Mouse (Mus musculus) right cerebral cortex, adult 2 months (tissue): ENCODE measurements around the gene Mbnl2.

Source experiments
- DNase-seq, 2 experiments: peaks; one replicate each; pipeline ENCODE4 v3.0.0; 2021 to 2022; ENCODE audit warnings: low spot score in 2 of 2

Gene Mbnl2

DNA sequence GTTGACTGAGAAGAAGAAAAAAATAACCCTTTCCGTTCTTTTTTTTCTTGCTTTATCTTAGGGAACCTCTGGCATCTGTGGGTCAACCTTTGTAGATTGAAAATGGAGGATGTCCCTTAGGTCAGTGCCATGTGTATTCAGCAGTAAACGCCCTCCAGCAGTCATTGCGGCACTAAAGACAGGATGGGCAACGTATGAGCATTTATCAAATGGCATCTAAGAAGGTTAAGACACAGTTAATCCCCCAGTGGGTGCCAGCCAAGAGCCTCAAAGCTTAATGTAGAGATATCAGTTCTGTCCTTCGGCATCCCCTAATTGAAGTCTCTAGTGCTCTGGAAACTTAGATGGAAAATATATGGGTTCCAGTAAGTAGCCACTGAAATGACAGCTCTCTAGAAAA, 723 bp upstream of the Mbnl2 start:
- no peak for DNase-seq

DNA sequence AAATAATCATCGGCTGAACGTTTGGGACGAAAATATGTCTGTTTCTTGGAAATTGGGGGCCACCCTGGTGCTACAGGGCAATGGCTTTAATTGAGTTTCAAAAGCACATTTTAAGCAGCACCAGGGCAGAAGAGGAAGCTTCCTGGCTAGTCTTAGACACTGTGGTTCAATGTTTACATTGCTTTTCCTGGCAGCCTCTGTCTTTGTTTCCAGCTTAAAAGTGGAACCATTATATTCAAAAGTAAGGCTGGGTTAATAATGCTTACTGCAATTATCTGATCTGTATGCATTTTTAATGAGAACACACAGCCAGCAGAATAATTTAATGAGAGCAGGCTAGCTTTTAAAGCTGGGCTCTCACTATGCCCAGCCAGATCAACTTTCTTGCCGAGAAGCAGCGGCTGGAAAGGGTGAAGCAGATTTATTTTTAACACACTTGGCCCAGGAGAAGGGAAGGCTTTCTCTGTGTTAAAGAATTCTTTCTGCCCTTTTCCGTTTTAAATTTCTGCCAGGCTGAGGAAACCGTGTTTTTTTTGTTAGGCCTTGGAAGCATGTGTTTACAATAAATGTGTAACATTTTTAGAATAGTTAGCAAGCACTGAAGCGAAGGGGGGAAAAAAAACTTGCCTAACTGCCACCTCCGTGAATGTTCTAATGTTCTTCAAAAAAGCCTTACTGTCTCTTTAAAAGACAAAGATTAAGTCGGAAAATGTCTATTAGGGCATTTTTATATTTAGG, 1.0 kb downstream of the Mbnl2 start:
- no peak for DNase-seq

DNA sequence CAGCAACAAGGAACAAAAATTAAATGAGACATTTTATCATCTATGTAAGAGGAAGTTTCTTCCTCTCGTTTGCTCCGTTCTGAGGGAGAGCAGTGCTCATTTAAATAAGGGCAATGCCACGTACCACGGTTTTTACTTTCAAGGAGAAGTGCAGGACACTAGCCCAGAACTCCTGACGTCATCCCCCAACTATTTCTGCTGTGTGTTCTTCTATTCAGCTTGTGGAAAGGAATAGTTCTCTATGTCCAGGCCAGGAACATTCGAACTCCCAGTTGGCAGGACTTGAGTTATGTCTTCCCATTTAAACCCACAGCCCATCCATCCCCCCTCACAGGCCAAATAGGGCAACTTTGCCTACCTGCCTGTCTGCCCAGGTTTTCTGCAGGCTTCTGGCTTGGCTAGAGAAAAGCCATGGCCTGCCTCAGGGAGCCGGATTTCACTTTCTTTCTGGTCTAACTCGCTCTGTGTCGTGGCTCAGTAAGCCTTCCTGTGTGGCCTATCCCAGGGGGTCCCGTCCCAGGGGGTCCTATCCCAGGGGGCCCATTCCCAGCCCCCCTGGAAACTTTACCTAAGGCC, 1.7 kb downstream of the Mbnl2 start:
- DNase-seq, result no peak

DNA sequence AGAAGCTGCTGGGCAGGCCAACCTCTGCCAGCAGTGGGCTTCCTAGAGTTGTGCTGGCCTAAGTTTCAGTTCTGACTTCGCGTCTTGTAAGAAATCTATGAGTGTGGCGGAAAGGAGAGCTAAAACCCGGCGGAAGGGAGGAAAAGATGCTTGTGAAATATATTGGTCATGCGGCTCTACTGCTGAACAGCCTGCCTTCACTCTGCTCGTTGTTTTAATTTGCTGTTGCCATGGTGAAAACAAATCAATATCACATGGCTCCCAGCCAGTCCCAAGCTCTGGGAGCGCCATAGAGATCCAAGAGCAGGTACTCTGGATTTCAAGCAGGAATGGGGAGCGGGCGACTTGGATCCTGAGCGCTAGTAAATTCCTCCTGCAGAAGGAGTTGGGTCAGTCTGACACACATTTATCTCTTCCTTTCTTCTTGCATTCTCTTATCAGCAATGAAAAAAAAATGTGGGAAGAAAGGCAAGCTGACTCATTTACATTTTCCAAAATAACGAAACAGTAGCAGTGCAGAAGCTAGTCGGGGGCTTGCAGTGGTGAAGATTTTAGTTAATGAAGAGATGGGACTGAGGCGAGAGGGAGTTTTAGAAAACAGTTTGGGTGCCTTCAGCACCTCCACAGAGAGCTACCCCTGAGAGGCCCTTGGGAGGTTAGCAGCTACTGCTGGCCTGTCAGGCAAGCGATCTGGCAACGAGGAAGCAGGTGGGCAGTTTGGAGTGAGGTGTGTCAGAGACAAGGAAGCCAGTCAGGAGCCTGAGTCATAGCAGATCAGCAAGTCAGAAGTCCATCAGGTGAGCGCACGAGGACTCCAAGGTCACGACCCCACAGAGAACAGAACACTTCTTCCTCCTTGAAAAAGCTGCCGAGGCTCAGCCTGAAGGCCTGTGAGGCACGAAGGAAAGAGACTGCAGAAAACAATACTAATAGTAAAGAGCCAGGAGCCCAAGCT, 3.1 kb downstream of the Mbnl2 start:
- DNase-seq, result no peak

DNA sequence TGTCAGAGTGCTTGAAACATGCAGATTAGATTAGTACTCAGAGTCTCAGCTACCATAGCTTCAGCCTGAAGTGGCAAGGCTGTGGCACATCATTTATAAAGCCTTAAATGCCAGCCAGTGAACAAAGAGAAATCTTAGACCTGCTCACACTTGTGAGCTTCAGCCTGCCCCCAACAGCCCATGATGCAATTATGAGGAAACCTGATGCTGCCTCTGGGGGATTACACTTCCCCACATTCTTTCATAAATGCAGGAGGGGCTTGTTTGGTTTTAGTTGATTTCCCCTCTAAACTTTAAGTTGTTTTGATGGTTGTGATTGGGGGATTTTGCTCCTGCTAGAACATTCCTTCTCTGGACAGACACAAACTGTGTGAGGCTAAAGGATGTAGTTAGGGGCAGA, 4.7 kb downstream of the Mbnl2 start:
- no peak for DNase-seq

DNA sequence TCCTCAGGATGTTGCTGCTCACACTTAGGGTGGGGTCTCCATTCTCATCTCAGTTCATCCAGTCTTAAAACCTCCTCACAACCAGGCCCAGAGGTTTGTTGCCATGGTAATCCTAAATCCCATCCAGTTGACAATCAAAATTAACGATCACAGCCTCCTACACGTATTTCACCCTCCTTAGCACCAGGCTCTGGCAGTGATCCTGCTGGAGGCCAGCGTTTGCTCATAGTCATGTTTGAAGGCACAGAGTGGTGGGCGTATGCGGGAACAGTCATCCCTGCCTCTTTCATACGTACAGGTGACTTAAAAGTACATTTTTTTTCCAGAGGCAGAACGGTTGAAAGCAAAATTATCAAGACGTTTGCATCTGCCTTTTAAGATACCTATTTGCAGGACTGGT, 8.3 kb downstream of the Mbnl2 start:
- DNase-seq, result peak in 1 of 2 experiments; percentile 68

DNA sequence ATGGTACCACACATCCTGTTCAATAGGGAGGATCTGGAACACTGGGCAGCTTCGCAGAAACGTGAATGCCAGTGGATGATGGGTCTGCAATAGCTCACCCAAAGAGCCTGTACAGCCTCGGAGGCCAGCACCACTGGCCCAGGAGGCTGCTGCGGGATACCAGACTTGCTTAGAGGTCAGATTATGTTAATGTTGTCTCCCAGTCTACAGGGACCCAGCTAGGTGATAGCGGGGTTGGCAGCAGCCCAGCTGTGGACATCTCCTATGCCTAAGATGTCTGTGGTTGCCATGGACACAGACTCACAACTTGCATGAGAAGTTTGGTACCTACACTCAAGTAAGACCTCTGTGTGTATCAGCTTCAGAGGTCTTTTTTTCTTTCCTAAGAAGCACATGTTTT, 9.0 kb downstream of the Mbnl2 start:
- DNase-seq, result no peak

DNA sequence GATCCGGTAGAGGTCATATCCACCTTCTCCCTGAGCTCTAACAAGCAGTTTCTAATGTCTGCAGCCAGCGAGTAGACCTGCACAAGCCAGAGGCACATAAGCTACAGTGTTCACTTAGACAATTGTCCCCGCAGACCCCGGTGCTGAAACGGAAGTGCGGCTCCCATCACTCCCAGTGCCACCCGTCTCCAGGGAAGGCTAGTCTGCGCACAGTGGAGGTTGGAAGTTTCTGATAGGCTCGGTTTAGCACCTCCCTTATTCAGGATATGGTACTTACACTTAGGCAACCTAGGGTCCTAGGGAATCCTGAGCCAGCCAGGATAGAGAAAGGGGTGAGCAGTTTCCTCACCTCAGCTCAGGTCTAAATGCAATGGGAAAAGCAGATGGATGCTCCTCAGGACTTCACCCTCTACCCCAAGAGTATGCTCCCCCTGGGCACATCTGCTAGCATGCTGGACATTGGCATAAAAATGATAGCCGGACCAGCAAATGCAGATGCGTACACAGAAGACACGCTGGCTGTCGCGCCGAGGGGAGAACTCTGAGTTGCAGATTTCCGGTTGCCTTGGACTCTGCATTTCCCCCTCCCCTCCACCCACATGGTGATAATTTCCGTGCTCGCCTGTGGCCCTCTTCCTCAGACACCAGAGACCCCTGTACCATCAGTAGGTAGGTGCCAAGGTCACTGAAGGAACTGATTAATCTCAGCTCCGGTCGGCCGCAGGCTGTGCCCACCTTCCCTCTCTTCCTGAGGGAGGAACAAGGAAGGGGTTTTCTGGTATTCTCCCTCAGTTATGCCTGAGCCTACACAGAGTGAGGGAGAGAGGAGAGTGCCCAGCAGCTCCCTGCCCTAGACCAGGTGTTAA, 11.9 kb downstream of the Mbnl2 start:
- DNase-seq, result no peak

DNA sequence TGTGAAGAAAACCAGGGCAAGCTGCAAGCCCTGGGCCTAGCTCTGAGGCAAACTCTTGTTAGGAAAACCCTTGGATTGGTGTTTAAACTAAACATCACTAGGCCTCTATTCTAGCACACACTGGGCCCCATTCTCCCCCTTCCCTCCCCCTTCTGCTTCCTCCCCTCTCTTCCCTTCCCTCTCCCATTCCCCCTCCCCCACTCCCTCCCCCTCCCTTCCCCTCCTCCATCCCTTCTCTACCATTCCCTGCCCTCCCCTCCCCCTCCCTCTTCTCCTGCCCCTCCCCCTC, 12.5 kb downstream of the Mbnl2 start:
- no peak for DNase-seq

DNA sequence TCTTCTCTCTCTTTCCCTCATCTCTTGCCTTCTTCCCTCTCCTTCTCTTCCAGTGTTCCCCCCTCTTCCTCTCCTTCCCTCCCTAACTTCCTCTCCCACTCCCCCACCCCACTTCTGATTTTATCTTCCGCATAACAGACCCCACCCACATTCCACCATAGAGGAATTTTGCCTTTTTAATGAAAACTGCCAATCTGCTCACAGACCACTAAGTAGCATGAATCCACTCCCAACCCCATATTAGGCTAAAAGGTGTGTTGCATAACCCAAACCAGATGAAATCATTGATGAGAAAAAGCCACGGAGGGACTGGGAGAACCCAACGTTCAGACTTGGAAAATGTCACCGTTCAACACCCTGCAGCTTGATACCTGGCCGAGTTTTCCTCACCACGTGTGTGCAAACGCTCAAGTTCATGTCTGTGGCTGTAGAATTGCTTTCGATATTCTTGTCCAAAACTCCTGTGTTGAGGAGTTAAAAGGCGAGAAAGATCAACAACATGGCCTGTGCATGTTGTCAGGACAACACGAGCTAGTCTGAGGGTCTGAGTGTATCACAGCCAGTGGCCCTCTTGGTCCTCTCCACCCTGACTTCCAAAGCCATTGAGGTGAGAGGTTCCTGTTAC, 13.0 kb downstream of the Mbnl2 start:
- no peak for DNase-seq

DNA sequence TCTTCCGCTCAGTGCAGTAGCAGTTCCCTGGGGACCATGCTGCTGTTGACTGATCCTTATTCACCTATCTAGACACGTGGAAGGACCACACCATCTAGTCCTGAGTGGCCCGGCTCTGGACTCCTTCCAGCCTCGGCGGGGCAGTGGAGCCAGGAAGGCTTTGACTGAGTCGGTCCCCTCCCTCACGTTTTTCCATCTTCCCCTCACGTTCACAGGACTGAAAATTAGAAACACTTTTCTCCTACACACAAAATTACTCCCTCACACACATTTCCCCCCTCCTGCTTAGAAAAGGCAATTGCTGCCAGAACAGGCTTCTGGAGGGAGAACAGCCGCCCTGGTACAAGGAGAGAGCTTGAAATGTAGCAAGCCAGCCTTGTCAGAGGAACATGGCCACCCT, 13.6 kb downstream of the Mbnl2 start:
- DNase-seq, result no peak

DNA sequence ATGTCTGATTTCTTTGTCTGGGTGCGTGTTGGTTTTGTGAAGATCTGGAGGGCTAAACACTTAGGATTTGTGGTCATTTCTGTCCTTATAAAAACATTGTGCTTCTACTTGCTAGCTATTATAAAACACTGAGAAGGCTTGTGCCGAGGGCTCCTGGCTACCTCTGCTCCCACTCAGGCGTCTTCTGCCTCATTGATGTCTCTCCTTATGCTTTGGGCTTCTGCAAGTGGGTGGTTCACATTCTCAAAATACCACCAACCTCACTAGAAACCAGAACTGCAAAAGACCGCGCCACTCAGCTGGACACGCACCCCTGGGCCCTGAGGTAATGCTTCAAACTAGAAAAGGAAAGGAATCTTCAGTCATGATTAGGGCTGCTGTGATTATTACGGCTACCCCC, 14.1 kb downstream of the Mbnl2 start:
- peak in 1 of 2 experiments; percentile 56 for DNase-seq

DNA sequence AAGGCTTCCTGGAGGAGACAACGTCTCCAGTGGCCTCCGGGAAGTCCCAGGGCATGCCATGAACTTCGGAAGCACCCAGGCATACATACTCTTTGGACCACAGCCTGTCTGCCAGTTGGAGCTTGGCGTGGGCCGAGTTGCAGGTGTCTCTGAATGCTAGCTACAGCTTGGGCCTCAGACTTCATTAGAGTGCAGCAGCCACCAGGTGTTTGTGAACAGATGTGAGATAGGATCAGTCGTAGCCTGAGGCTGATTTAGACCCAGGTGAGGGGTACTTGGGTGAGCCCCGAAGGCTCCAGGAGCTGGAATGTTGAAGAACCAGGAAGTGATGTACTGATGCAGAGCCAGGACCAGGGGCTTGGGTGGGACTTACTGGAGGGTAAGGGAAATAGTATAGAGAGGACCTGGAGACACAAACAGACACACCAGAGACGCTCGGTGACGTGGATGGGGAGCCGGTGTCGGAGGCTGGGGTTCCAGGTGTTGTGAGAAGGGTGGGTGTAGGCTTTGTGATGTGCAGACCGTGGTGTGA, 15.8 kb downstream of the Mbnl2 start:
- no peak for DNase-seq

DNA sequence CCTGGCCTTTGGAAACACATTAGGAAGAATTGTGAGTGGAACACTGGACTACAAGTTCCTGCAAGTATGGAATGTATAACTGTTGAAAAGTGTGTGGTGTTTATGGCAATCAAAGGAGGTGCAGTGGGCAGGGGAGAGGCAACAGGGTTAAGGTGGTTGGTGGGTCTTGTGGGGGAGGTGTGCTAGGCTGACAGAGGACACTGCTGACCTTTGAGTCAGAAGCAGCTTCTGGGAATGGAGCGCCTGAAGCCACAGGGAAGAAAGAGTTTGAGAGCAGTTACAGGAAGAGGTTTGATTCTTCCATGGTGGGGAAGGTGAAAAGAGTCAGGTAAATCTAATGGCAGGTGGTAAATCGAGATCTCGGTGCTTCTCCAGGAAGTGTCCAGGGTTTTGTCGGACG, 16.7 kb downstream of the Mbnl2 start:
- no peak for DNase-seq

DNA sequence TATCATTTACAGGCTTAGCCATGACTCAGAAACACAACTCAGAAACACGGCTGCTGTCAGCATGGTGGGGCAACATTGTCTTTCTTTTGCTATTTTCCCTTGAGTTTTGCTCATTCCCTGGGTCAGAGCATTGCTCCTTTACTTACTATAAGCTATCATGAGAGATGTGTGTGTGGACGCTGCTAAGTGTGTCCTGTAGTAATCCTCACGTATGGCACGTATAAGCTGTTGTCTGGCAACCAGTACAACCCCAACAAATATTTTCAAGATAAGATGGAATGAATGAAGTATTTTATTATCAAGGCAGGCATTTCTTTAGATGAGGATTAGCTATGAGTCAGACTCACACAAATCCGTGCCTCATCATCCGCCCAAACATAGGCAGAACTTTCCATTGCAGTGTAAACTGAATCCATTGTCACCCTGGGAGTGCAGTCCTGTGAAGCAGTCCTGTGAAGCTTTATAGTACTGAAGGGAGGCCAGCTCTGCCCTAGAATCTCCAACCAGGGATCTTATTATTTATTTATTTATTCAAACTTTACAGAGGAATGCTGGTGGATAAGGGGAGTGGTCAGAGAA, 17.2 kb downstream of the Mbnl2 start:
- DNase-seq, result no peak

DNA sequence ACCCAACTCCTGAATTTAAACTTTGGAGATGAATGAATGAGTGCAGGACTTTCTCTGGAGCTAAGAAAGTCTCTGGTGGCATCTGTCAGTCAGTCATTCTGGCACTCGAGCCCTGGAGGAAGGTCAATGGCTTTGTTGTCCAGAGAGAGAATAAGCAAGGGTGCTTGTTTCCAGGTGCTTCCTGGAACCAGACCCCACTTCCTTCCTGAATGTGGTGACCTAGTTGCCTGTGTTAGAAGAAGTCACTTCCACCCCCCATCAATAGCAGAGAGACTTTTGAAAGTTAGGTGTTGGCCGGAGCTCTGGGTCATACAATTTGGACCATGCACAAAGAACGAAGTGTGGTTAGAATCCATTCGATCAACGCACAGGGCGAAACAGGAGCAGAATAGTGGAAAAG, 19.0 kb downstream of the Mbnl2 start:
- no peak for DNase-seq

DNA sequence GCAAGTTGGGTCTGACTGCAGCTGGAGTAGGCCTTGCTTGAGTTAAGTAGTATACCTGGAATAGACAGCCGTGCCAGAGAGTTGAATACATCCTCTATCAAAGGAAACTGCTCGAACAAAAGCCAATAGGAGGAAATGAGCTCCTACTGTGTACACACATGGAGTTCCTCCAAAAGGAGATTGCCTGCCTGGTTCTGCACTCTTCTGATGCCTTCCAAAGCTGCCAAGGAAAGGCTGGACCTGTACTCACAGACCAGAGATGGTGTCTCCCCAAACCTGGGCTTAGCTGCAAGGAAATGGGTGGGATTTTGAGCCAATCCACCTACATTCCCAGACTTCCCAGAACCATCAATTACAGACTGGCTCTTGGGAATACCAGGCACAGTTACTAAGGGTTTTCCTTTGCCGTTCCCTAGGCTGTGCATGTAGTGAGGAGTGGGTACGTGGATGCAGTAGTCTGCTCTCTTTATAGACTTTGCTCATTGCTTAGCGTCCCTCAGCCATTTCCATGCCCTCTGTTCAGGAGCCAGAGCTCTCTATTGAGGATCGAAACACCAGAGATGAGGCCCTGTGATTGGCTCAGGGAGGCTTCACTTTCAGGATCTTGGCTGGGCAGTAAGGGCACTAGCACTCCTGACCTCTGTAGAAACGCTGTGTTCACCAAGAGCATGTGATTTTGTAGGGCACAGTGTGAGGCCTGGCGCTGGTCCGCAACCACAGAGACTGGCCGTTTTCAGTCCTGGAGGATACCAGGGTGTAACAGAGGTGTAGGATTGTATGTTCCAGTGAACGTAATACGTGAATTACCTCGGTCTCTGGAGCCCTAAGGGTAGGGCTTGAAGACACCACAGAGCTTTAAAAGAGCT, 20.1 kb downstream of the Mbnl2 start:
- DNase-seq, result no peak

DNA sequence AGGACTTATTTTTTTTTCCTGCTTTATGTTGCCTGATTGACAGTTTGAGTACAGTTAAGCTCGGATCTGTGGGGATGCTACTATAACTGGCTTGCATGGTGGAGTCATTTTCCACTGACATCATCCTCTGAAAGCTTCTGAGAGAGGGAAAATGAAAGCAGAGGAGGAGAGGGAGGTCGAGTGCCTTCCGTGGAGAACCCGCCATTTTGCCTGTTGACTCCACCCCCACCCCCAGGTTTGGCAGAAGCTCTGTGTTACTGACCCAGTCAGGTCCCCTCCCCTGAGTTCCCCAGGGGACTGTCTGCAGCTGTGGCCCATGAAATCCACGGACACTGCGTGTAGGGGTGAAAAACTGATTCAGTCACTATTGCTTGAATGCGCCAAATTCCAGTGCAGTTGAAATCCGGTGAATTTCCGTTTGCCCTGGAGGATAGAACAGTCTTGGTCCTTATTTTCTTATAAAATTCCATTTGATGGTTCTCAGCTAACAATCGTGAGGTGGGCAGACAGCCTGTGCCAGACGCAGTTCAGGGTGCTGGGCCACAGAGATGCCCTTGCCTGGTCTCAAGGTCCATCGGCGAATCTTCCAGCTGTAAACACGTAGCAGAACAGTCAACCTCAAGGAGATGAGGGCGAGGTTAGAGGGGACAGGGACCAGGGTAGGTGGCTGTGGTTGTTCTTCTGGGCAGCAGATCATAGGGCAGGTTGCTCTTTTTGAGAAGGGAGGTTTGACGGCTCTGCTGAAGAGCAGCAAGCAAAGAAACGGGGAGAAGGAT, 20.9 kb downstream of the Mbnl2 start:
- no peak for DNase-seq

DNA sequence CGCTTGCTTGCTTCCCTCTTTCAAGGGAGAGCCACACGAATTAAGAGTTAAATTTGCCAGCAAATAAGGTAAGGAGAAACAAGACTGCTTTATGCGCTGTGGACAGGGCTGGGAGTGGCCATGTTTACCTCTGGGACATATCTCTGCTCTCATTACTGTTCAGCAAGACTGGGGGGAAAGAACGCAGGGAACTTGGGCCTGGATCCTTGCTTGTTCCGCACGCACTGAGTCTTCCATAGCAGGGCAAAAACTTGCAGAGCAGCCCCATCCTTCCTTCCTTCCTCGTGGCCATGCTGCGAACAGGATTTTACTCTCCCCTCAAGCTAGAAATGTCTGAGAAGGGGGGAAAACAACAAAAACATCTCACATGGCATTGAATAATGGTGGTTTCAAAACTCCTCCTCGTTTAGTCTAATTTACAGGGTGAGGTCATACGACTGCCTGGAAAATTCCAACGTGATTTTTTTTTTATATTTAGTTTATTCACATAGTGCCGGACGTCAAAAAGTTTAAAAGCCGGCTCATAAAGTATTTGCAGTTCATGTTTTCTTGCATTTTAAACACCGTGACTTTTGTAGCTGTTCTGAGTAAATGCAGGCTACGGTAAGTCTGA, 21.8 kb downstream of the Mbnl2 start:
- DNase-seq, result no peak
